Mouse (Mus musculus): ENCODE data around the gene Rgs1.

The Rgs1 gene

GRCm38 (mm10) chr1:144248923-144249322 lies at the start of gene Rgs1:
Gene Rgs1, minus strand, starts transcription at chr1:144249242.
- DNase-seq (ENCODE audit: low spot score): peak; percentile 4

- DNase-seq (ENCODE audit: low spot score): no peak
These were observed 34.3 kb upstream of the Rgs1 start for GRCm38 (mm10) chr1:144283020-144284014.

- DNase-seq (ENCODE audit: low spot score): no peak
These were observed 31.0 kb upstream of the Rgs1 start for GRCm38 (mm10) chr1:144280056-144280455.

GRCm38 (mm10) chr1:144272991-144273390 lies 23.9 kb upstream of the Rgs1 start:
- DNase-seq (ENCODE audit: low spot score): no peak

- DNase-seq (ENCODE audit: low spot score): no peak
These were observed 20.1 kb upstream of the Rgs1 start for GRCm38 (mm10) chr1:144269112-144269511.

GRCm38 (mm10) chr1:144267471-144268470 lies 18.7 kb upstream of the Rgs1 start:
- DNase-seq (ENCODE audit: low spot score): no peak

GRCm38 (mm10) chr1:144264000-144264399 lies 15.0 kb upstream of the Rgs1 start:
- no peak for DNase-seq (ENCODE audit: low spot score)

- no peak for DNase-seq (ENCODE audit: low spot score)
These were observed 13.0 kb upstream of the Rgs1 start for GRCm38 (mm10) chr1:144262008-144262407.

- DNase-seq (ENCODE audit: low spot score): no peak
These were observed 9.7 kb upstream of the Rgs1 start for GRCm38 (mm10) chr1:144258779-144259178.

GRCm38 (mm10) chr1:144256556-144257331 lies 7.7 kb upstream of the Rgs1 start:
- DNase-seq (ENCODE audit: low spot score): no peak

GRCm38 (mm10) chr1:144248206-144248605 lies 836 bp downstream of the Rgs1 start:
- no peak for DNase-seq (ENCODE audit: low spot score)

GRCm38 (mm10) chr1:144247382-144247781 lies 1.7 kb downstream of the Rgs1 start:
- DNase-seq (ENCODE audit: low spot score): no peak

GRCm38 (mm10) chr1:144243511-144243910 lies 5.5 kb downstream of the Rgs1 start:
- peak; percentile 31 for DNase-seq (ENCODE audit: low spot score)

- no peak for DNase-seq (ENCODE audit: low spot score)
These were observed 9.8 kb downstream of the Rgs1 start for GRCm38 (mm10) chr1:144239195-144239594.

GRCm38 (mm10) chr1:144215230-144215629 lies 33.8 kb downstream of the Rgs1 start:
- no peak for DNase-seq (ENCODE audit: low spot score)

GRCm38 (mm10) chr1:144210912-144211311 lies 38.1 kb downstream of the Rgs1 start:
- DNase-seq (ENCODE audit: low spot score): no peak

GRCm38 (mm10) chr1:144206281-144207061 lies 42.6 kb downstream of the Rgs1 start:
- DNase-seq (ENCODE audit: low spot score): no peak

- no peak for DNase-seq (ENCODE audit: low spot score)
These were observed 44.3 kb downstream of the Rgs1 start for GRCm38 (mm10) chr1:144204766-144205165.

- DNase-seq (ENCODE audit: low spot score): no peak
These were observed 46.1 kb downstream of the Rgs1 start for GRCm38 (mm10) chr1:144202939-144203338.

GRCm38 (mm10) chr1:144200496-144200895 lies 48.5 kb downstream of the Rgs1 start:
- DNase-seq (ENCODE audit: low spot score): no peak

- no peak for DNase-seq (ENCODE audit: low spot score)
These were observed 49.5 kb downstream of the Rgs1 start for GRCm38 (mm10) chr1:144199538-144199937.
